Mouse (Mus musculus): ENCODE results near the gene Pacrg.

Pacrg gene

GRCm38 (mm10) chr17:10774468-10774867 is 65.6 kb downstream of the Pacrg start:
- H3K27me3 ChIP-seq (ENCODE audit: control insufficient read depth, insufficient read depth, low read length, poor library complexity, severe bottlenecking): no peaks in the 10 kb centered on the region
- DNase-seq (ENCODE audit: low read depth, low spot score): no peak
- no peaks in the 10 kb centered on the region for H3K36me3 ChIP-seq (ENCODE audit: control insufficient read depth, insufficient read depth, low read length, poor library complexity, severe bottlenecking)

- no peak for DNase-seq (ENCODE audit: low read depth, low spot score)
- H3K27me3 ChIP-seq (ENCODE audit: control insufficient read depth, insufficient read depth, low read length, poor library complexity, severe bottlenecking): no peaks in the 10 kb centered on the region
- no peaks in the 10 kb centered on the region for H3K36me3 ChIP-seq (ENCODE audit: control insufficient read depth, insufficient read depth, low read length, poor library complexity, severe bottlenecking)
Measured at GRCm38 (mm10) chr17:10772207-10772606, 67.9 kb downstream of the Pacrg start.

- Histone ChIP-seq H3K36me3 (ENCODE audit: control insufficient read depth, insufficient read depth, low read length, poor library complexity, severe bottlenecking) (no peaks in the 10 kb centered on the region), H3K27me3 (ENCODE audit: control insufficient read depth, insufficient read depth, low read length, poor library complexity, severe bottlenecking) (no peaks in the 10 kb centered on the region)
- no peak for DNase-seq (ENCODE audit: low read depth, low spot score)
Measured at GRCm38 (mm10) chr17:10769873-10770272, 70.2 kb downstream of the Pacrg start.

GRCm38 (mm10) chr17:10766735-10767406 is 73.2 kb downstream of the Pacrg start:
- Histone ChIP-seq H3K27me3 (ENCODE audit: control insufficient read depth, insufficient read depth, low read length, poor library complexity, severe bottlenecking) (no peaks in the 10 kb centered on the region), H3K36me3 (ENCODE audit: control insufficient read depth, insufficient read depth, low read length, poor library complexity, severe bottlenecking) (no peaks in the 10 kb centered on the region)
- no peak for DNase-seq (ENCODE audit: low read depth, low spot score)

- Histone ChIP-seq H3K27me3 (ENCODE audit: control insufficient read depth, insufficient read depth, low read length, poor library complexity, severe bottlenecking) (no peaks in the 10 kb centered on the region), H3K36me3 (ENCODE audit: control insufficient read depth, insufficient read depth, low read length, poor library complexity, severe bottlenecking) (no peaks in the 10 kb centered on the region)
- no peak for DNase-seq (ENCODE audit: low read depth, low spot score)
Measured at GRCm38 (mm10) chr17:10764343-10764742, 75.8 kb downstream of the Pacrg start.

- Histone ChIP-seq H3K36me3 (ENCODE audit: control insufficient read depth, insufficient read depth, low read length, poor library complexity, severe bottlenecking) (no peaks in the 10 kb centered on the region), H3K27me3 (ENCODE audit: control insufficient read depth, insufficient read depth, low read length, poor library complexity, severe bottlenecking) (no peaks in the 10 kb centered on the region)
- no peak for DNase-seq (ENCODE audit: low read depth, low spot score)
Measured at GRCm38 (mm10) chr17:10757455-10757854, 82.7 kb downstream of the Pacrg start.

GRCm38 (mm10) chr17:10744709-10745461 is 95.2 kb downstream of the Pacrg start:
- H3K36me3 ChIP-seq (ENCODE audit: control insufficient read depth, insufficient read depth, low read length, poor library complexity, severe bottlenecking): no peaks in the 10 kb centered on the region
- no peaks in the 10 kb centered on the region for H3K27me3 ChIP-seq (ENCODE audit: control insufficient read depth, insufficient read depth, low read length, poor library complexity, severe bottlenecking)
- no peak for DNase-seq (ENCODE audit: low read depth, low spot score)

- no peaks in the 10 kb centered on the region for H3K36me3 ChIP-seq (ENCODE audit: control insufficient read depth, insufficient read depth, low read length, poor library complexity, severe bottlenecking)
- no peak for DNase-seq (ENCODE audit: low read depth, low spot score)
- no peaks in the 10 kb centered on the region for H3K27me3 ChIP-seq (ENCODE audit: control insufficient read depth, insufficient read depth, low read length, poor library complexity, severe bottlenecking)
Measured at GRCm38 (mm10) chr17:10740083-10740482, 100.0 kb downstream of the Pacrg start.

GRCm38 (mm10) chr17:10737966-10738365 is 102.1 kb downstream of the Pacrg start:
- DNase-seq (ENCODE audit: low read depth, low spot score): no peak
- Histone ChIP-seq H3K27me3 (ENCODE audit: control insufficient read depth, insufficient read depth, low read length, poor library complexity, severe bottlenecking) (no peaks in the 10 kb centered on the region), H3K36me3 (ENCODE audit: control insufficient read depth, insufficient read depth, low read length, poor library complexity, severe bottlenecking) (no peaks in the 10 kb centered on the region)

- no peak for DNase-seq (ENCODE audit: low read depth, low spot score)
- H3K36me3 ChIP-seq (ENCODE audit: control insufficient read depth, insufficient read depth, low read length, poor library complexity, severe bottlenecking): no peaks in the 10 kb centered on the region
- no peaks in the 10 kb centered on the region for H3K27me3 ChIP-seq (ENCODE audit: control insufficient read depth, insufficient read depth, low read length, poor library complexity, severe bottlenecking)
Measured at GRCm38 (mm10) chr17:10734733-10735132, 105.4 kb downstream of the Pacrg start.

- no peaks in the 10 kb centered on the region for H3K27me3 ChIP-seq (ENCODE audit: control insufficient read depth, insufficient read depth, low read length, poor library complexity, severe bottlenecking)
- H3K36me3 ChIP-seq (ENCODE audit: control insufficient read depth, insufficient read depth, low read length, poor library complexity, severe bottlenecking): no peaks in the 10 kb centered on the region
- no peak for DNase-seq (ENCODE audit: low read depth, low spot score)
Measured at GRCm38 (mm10) chr17:10732303-10733048, 107.6 kb downstream of the Pacrg start.

- no peaks in the 10 kb centered on the region for H3K36me3 ChIP-seq (ENCODE audit: control insufficient read depth, insufficient read depth, low read length, poor library complexity, severe bottlenecking)
- H3K27me3 ChIP-seq (ENCODE audit: control insufficient read depth, insufficient read depth, low read length, poor library complexity, severe bottlenecking): no peaks in the 10 kb centered on the region
- no peak for DNase-seq (ENCODE audit: low read depth, low spot score)
Measured at GRCm38 (mm10) chr17:10724853-10725252, 115.3 kb downstream of the Pacrg start.

- H3K36me3 ChIP-seq (ENCODE audit: control insufficient read depth, insufficient read depth, low read length, poor library complexity, severe bottlenecking): no peaks in the 10 kb centered on the region
- no peak for DNase-seq (ENCODE audit: low read depth, low spot score)
- H3K27me3 ChIP-seq (ENCODE audit: control insufficient read depth, insufficient read depth, low read length, poor library complexity, severe bottlenecking): no peaks in the 10 kb centered on the region
Measured at GRCm38 (mm10) chr17:10721562-10721961, 118.5 kb downstream of the Pacrg start.

- Histone ChIP-seq H3K27me3 (ENCODE audit: control insufficient read depth, insufficient read depth, low read length, poor library complexity, severe bottlenecking) (no peaks in the 10 kb centered on the region), H3K36me3 (ENCODE audit: control insufficient read depth, insufficient read depth, low read length, poor library complexity, severe bottlenecking) (no peaks in the 10 kb centered on the region)
- no peak for DNase-seq (ENCODE audit: low read depth, low spot score)
Measured at GRCm38 (mm10) chr17:10717148-10717547, 123.0 kb downstream of the Pacrg start.

- DNase-seq (ENCODE audit: low read depth, low spot score): no peak
- Histone ChIP-seq H3K36me3 (ENCODE audit: control insufficient read depth, insufficient read depth, low read length, poor library complexity, severe bottlenecking) (no peaks in the 10 kb centered on the region), H3K27me3 (ENCODE audit: control insufficient read depth, insufficient read depth, low read length, poor library complexity, severe bottlenecking) (no peaks in the 10 kb centered on the region)
Measured at GRCm38 (mm10) chr17:10702781-10703180, 137.3 kb downstream of the Pacrg start.
